23 mouse cellular contexts compared by ENCODE assay signal in genomic region chr12:77296119-77296518, GRCm38 (mm10). TPM values are rescaled to one million over a fixed set of nuclear protein-coding genes. Genes with fewer than 3 reads are reported as not detected.
DNase-seq lines count a peak whose midpoint lies in the region; ATAC-seq and TF ChIP-seq lines count a peak whose summit lies in the region.
"Had no signal": no experiment of that assay in that cellular context is flagged by ENCODE, and none has a peak within 500 bp of the region (broad histone marks: within the 10 kb centered on the region; RNA-seq: fewer than 3 reads in every experiment).

No protein-coding gene starts in this region.

- no peaks in the 10 kb centered on the region for H3K36me3 ChIP-seq in midbrain, embryonic 11.5 days (ENCODE audit: control insufficient read depth, insufficient read depth, low read length)
- no peaks in the 10 kb centered on the region for H3K36me3 ChIP-seq in midbrain, embryonic 16.5 days (ENCODE audit: control insufficient read depth, insufficient read depth, low read length)
- H3K36me3 ChIP-seq in CH12.LX (replicated peaks in 1 of 2; ENCODE audit: control insufficient read depth in 1 of 2, insufficient read depth in 1 of 2, low read length in 1 of 2) (no peaks in the 10 kb centered on the region), MEL (ENCODE audit: control insufficient read depth in 1 of 2, insufficient read depth in 2 of 2, low read length in 2 of 2) (peaks cover 0 to 24% of the 10 kb centered on the region in 2 experiments; a peak in 2 of 4 replicates)

- no peak for ATAC-seq in midbrain, embryonic 11.5 days (ENCODE audit: low FRiP score)
- ATAC-seq in midbrain, embryonic 16.5 days, result no peak
- ATAC-seq in granulocyte monocyte progenitor cell, adult 5-6 weeks (replicated peaks; ENCODE audit: poor library complexity, severe bottlenecking), result no peak
- ATAC-seq: activated CD4-positive, CD25-positive, alpha-beta regulatory T cell, adult 4 months; CD4-positive, CD25-positive, alpha-beta regulatory T cell, adult 4 months; Patski had no signal

- no peaks in the 10 kb centered on the region for H3K27me3 ChIP-seq in midbrain, embryonic 11.5 days (ENCODE audit: control insufficient read depth, insufficient read depth, low read length)
- no peaks in the 10 kb centered on the region for H3K27me3 ChIP-seq in midbrain, embryonic 16.5 days (ENCODE audit: control insufficient read depth, insufficient read depth, low read depth, low read length)
- H3K27me3 ChIP-seq in CH12.LX (replicated peaks) (no peaks in the 10 kb centered on the region), MEL (ENCODE audit: control insufficient read depth in 1 of 2, insufficient read depth in 2 of 2, low read length in 2 of 2) (no peaks in the 10 kb centered on the region)
- H3K27me3 ChIP-seq: Patski had no signal

- no peaks in the 10 kb centered on the region for H3K4me1 ChIP-seq in midbrain, embryonic 11.5 days (ENCODE audit: control insufficient read depth, insufficient read depth, low read length)
- H3K4me1 ChIP-seq in midbrain, embryonic 16.5 days (ENCODE audit: control insufficient read depth, insufficient read depth, low read length), result peaks cover 4% of the 10 kb centered on the region; the same call in 1 of the 2 replicates
- peaks cover 5 to 59% of the 10 kb centered on the region in 2 experiments; a peak in 3 of 4 replicates for H3K4me1 ChIP-seq in CH12.LX (ENCODE audit: control insufficient read depth in 1 of 2, insufficient read depth in 2 of 2)
- peaks cover 0 to 14% of the 10 kb centered on the region in 2 experiments; a peak in 3 of 4 replicates for H3K4me1 ChIP-seq in MEL (ENCODE audit: control insufficient read depth in 1 of 2, insufficient read depth in 2 of 2, low read length in 2 of 2)

- in situ Hi-C loops in CH12.LX (cut with MboI; ENCODE audit: low pct_ligation_motif_present, low pct_unique_long_range_greater_than_20kb, low sequenced_read_pairs), result no loop called here

- no peaks in the 10 kb centered on the region for H3K9me3 ChIP-seq in midbrain, embryonic 11.5 days (ENCODE audit: control insufficient read depth, low read length)
- H3K9me3 ChIP-seq in midbrain, embryonic 16.5 days (replicated peaks; ENCODE audit: control insufficient read depth, low read length, poor library complexity, severe bottlenecking), result no peaks in the 10 kb centered on the region
- H3K9me3 ChIP-seq in CH12.LX (replicated peaks; ENCODE audit: low read length) (no peaks in the 10 kb centered on the region), MEL (replicated peaks; ENCODE audit: insufficient read depth, low read length) (no peaks in the 10 kb centered on the region)
- H3K9me3 ChIP-seq: G1E had no signal

- no peak overlapping the region for H3K9ac ChIP-seq in midbrain, embryonic 11.5 days (ENCODE audit: low read length)
- H3K9ac ChIP-seq in midbrain, embryonic 16.5 days (ENCODE audit: low read depth, low read length), result no peak overlapping the region
- H3K9ac ChIP-seq in CH12.LX (ENCODE audit: insufficient read depth, low read depth) (no peak overlapping the region; the same call in 1 of the 2 replicates), MEL (ENCODE audit: control insufficient read depth, low read depth, low read length, poor library complexity, severe bottlenecking) (no peak overlapping the region)

- 93% methylated on average over 1 of the region's 1 CpGs for WGBS in midbrain, embryonic 11.5 days
- WGBS in midbrain, embryonic 16.5 days, result 94% methylated on average over 1 of the region's 1 CpGs

- H3K4me3 ChIP-seq in midbrain, embryonic 11.5 days (ENCODE audit: low read depth, low read length), result no peak overlapping the region
- H3K4me3 ChIP-seq in midbrain, embryonic 16.5 days (ENCODE audit: low read depth, low read length), result no peak overlapping the region
- H3K4me3 ChIP-seq in CH12.LX (replicated peaks in 1 of 3; ENCODE audit: low read depth in 2 of 3, low read length in 2 of 3, poor library complexity in 1 of 3), result no peak overlapping the region
- no peak overlapping the region for H3K4me3 ChIP-seq in MEL (ENCODE audit: control insufficient read depth in 1 of 2, insufficient read depth in 1 of 2, low read depth in 2 of 2, low read length in 2 of 2)

- H3K79me2 ChIP-seq in CH12.LX (replicated peaks; ENCODE audit: control insufficient read depth, extremely low read depth, insufficient read depth, poor library complexity, severe bottlenecking) (peaks cover 30% of the 10 kb centered on the region), MEL (ENCODE audit: control insufficient read depth, insufficient read depth, low read length, poor library complexity) (peaks cover 32% of the 10 kb centered on the region)

- no peak for TF ChIP-seq EP300 in CH12.LX (IDR thresholded peaks at IDR 0.05; ENCODE audit: low read length)
- no peak for TF ChIP-seq EP300 in MEL (IDR thresholded peaks at IDR 0.05; ENCODE audit: low read depth in 1 of 2, low read length in 2 of 2)

- dilution Hi-C loops in CH12.LX (cut with MboI; ENCODE audit: extremely low pct_ligation_motif_present, extremely low pct_unique_long_range_greater_than_20kb, low sequenced_read_pairs), result no loop called here

- TF ChIP-seq RAD21 in CH12.LX (IDR thresholded peaks at IDR 0.05; ENCODE audit: low read depth, low read length) (no peak), MEL (IDR thresholded peaks at IDR 0.05; ENCODE audit: low read depth, low read length) (no peak)

- H3K27ac ChIP-seq in midbrain, embryonic 11.5 days (ENCODE audit: low read depth, low read length), result no peak overlapping the region
- H3K27ac ChIP-seq in midbrain, embryonic 16.5 days (ENCODE audit: low read length), result no peak overlapping the region
- H3K27ac ChIP-seq in CH12.LX (ENCODE audit: insufficient read depth, low read depth), result no peak overlapping the region
- no peak overlapping the region for H3K27ac ChIP-seq in MEL (ENCODE audit: control insufficient read depth, low read depth, low read length)

- H3K4me2 ChIP-seq in midbrain, embryonic 11.5 days, result no peak overlapping the region
- H3K4me2 ChIP-seq in midbrain, embryonic 16.5 days (ENCODE audit: low read length), result no peak overlapping the region
- H3K4me2 ChIP-seq in CH12.LX (ENCODE audit: insufficient read depth, low read depth, poor library complexity, severe bottlenecking), result no peak overlapping the region

- TF ChIP-seq POLR2A in CH12.LX (IDR thresholded peaks at IDR 0.05; ENCODE audit: low read depth, low read length) (no peak), MEL (IDR thresholded peaks at IDR 0.05; ENCODE audit: control insufficient read depth in 1 of 2, insufficient read depth in 1 of 2, low read depth in 1 of 2, low read length in 2 of 2, poor library complexity in 1 of 2) (no peak)

- DNase-seq in midbrain, embryonic 11.5 days (ENCODE audit: low spot score, missing footprints), result peak; percentile 82
- no peak for DNase-seq in CH12.LX (ENCODE audit: extremely low read depth)
- DNase-seq in MEL (ENCODE audit: low read depth, low spot score), result no peak
- DNase-seq in adrenal gland, postnatal 4 days (ENCODE audit: low spot score in 2 of 2), result no peak
- DNase-seq: adrenal gland, adult 2 months; adrenal gland, adult 8-10 months; adrenal gland, postnatal 10 days; adrenal gland, postnatal 14 days; adrenal gland, postnatal 25 days; adrenal gland, postnatal 36 days; B cell, adult 2 months; cerebellum, adult 11 months; cerebellum, adult 11-12 months; cerebellum, adult 18-20 months; cerebellum, adult 2 months; cerebellum, adult 8-10 months; cerebellum, adult 9-10 months had no signal

- TF ChIP-seq CTCF in CH12.LX (conservative IDR thresholded peaks at IDR 0.05 in 1 of 2, IDR thresholded peaks at IDR 0.05 in 1 of 2; ENCODE audit: low read depth in 2 of 2, low read length in 2 of 2) (no peak), MEL (IDR thresholded peaks at IDR 0.05 in 2 of 3, conservative IDR thresholded peaks at IDR 0.05 in 1 of 3; ENCODE audit: control insufficient read depth in 1 of 3, insufficient read depth in 1 of 3, low read depth in 2 of 3, low read length in 3 of 3, poor library complexity in 1 of 3, severe bottlenecking in 1 of 3) (no peak)

TF ChIP-seq in CH12.LX, 34 proteins besides CTCF, POLR2A, EP300 and RAD21:
- no peak for TF ChIP-seq IRF4 (IDR thresholded peaks at IDR 0.05; ENCODE audit: low read depth, low read length)
- TF ChIP-seq ZKSCAN1 (IDR thresholded peaks at IDR 0.05; ENCODE audit: borderline replicate concordance, low read depth, low read length), result peak; percentile 49; the same call in 1 of the 2 replicates
- no peak for TF ChIP-seq SMC3 (IDR thresholded peaks at IDR 0.05; ENCODE audit: low read depth, low read length)
- no peak for TF ChIP-seq USF2 (conservative IDR thresholded peaks at IDR 0.05; ENCODE audit: low read depth, low read length)
- TF ChIP-seq GABPA (IDR thresholded peaks at IDR 0.05; ENCODE audit: insufficient replicate concordance, low read depth, low read length), result no peak
- TF ChIP-seq JUND (conservative IDR thresholded peaks at IDR 0.05; ENCODE audit: low read depth, low read length), result no peak

TF ChIP-seq in MEL, 35 proteins besides CTCF, POLR2A, EP300 and RAD21:
- peak; percentile 64; the same call in 1 of the 2 replicates for TF ChIP-seq ZKSCAN1 (IDR thresholded peaks at IDR 0.05; ENCODE audit: low read depth, low read length)
- no peak for TF ChIP-seq BHLHE40 (IDR thresholded peaks at IDR 0.05; ENCODE audit: borderline replicate concordance, low read depth, low read length)

RNA-seq across cellular contexts. Expression of gene Fut8, which starts 58.2 kb away (rescaled TPM):
- 34.7 and 35.7 TPM in 2 replicates for polyA plus RNA-seq in midbrain, embryonic 11.5 days (2014; fragmentation: Nextera tagmentation; extraction: Ambion mirVana)
- polyA plus RNA-seq in midbrain, embryonic 16.5 days (2015; fragmentation: Nextera tagmentation; extraction: Ambion mirVana), result 68.8 and 69.5 TPM in 2 replicates
- total RNA-seq in CH12.LX (2012; rRNA removed) (40.2 and 60.6 TPM in 2 replicates), CH12.LX (2014; rRNA removed) (124 TPM in 2 replicates), MEL (2012; rRNA removed) (61.3 and 82.5 TPM in 2 replicates)
- polyA plus RNA-seq in CH12.LX (2012; ENCODE audit: insufficient read length, low read depth) (75.4 and 86.0 TPM in 2 replicates), MEL (2012; ENCODE audit: insufficient read depth in 1 of 2, insufficient read length in 2 of 2, low read depth in 1 of 2, low replicate concordance in 2 of 2, missing spikeins in 1 of 2) (10 to 100 TPM; 73.7 to 90.0 TPM)
- total RNA-seq in granulocyte monocyte progenitor cell, adult 5-6 weeks (2014; fragmentation: Nextera tagmentation), result 114 and 142 TPM in 2 replicates
- total RNA-seq in granulocyte monocyte progenitor cell, adult 5-6 weeks (2017), result 169 and 181 TPM in 2 replicates
- 10 to 100 TPM; 60.0 to 60.8 TPM for total RNA-seq in adrenal gland, postnatal 4 days (2021)
